Mouse (Mus musculus) ES-E14 (cell line): ENCODE measurements around the gene Kxd1. TPM values are rescaled to one million over a fixed set of nuclear protein-coding genes. Genes with fewer than 3 reads are reported as not detected.

Experiments
- DNase-seq: peaks from one replicate; pipeline ENCODE4 v3.0.0-alpha.2; 2013; ENCODE audit warnings: low read depth, low spot score
- H3K27ac ChIP-seq: 2 replicates; pipeline ENCODE4 v1.5.1; 2012; ENCODE audit warnings: low read depth, mild to moderate bottlenecking, low read length, moderate library complexity, mixed read lengths; ENCODE audit not compliant: poor library complexity, insufficient read depth, severe bottlenecking
- H3K36me3 ChIP-seq: 2 replicates; pipeline ENCODE4 v1.6.1; 2012; ENCODE audit warnings: mild to moderate bottlenecking, low read length, moderate library complexity, mixed read lengths; ENCODE audit not compliant: control insufficient read depth, poor library complexity, insufficient read depth, severe bottlenecking
- H3K4me1 ChIP-seq, 2 experiments: fragments of 150-350 bp in 1 of 2; sonication (generic) in 1 of 2; 2 replicates each; pipeline ENCODE4 v1.6.1; 2012; ENCODE audit warnings: low read length in 2 of 2, mild to moderate bottlenecking in 1 of 2, mixed read lengths in 1 of 2; ENCODE audit not compliant: control insufficient read depth in 2 of 2, insufficient read depth in 2 of 2, poor library complexity in 1 of 2
- H3K4me3 ChIP-seq, 2 experiments: fragments of 150-350 bp in 1 of 2; sonication (generic) in 1 of 2; 2 replicates each; pipeline ENCODE4 v1.5.1; 2012; ENCODE audit warnings: low read length in 2 of 2, low read depth in 1 of 2, mild to moderate bottlenecking in 1 of 2, mixed read lengths in 1 of 2; ENCODE audit not compliant: insufficient read depth in 1 of 2, poor library complexity in 1 of 2, severe bottlenecking in 1 of 2
- H3K9ac ChIP-seq: 2 replicates; pipeline ENCODE4 v1.6.1; 2012; ENCODE audit warnings: low read depth, mild to moderate bottlenecking, low read length, mixed read lengths; ENCODE audit not compliant: poor library complexity, insufficient read depth, severe bottlenecking
- H3K9me3 ChIP-seq: fragments of 150-350 bp; sonication (generic); 2 replicates; pipeline ENCODE4 v1.6.1; 2012; ENCODE audit warnings: low read depth, mild to moderate bottlenecking, low read length; ENCODE audit not compliant: control insufficient read depth, insufficient read depth
- CHD2 ChIP-seq: IDR thresholded peaks from 2 replicates; pipeline ENCODE4 v1.6.1; 2014; ENCODE audit warnings: mild to moderate bottlenecking, low read depth, low read length, inconsistent platforms
- HCFC1 ChIP-seq: IDR thresholded peaks from 2 replicates; pipeline ENCODE4 v1.6.1; 2012; ENCODE audit warnings: low read length, inconsistent platforms, borderline replicate concordance; ENCODE audit not compliant: insufficient read depth
- MAFK ChIP-seq: IDR thresholded peaks from 2 replicates; pipeline ENCODE4 v1.6.1; 2014; ENCODE audit warnings: mild to moderate bottlenecking, low read depth, low read length, inconsistent platforms; ENCODE audit not compliant: insufficient read depth
- ZC3H11A ChIP-seq: IDR thresholded peaks from 2 replicates; pipeline ENCODE4 v1.6.1; 2012; ENCODE audit warnings: low read depth, mild to moderate bottlenecking, inconsistent platforms, low read length, borderline replicate concordance
- ZNF384 ChIP-seq: IDR thresholded peaks from 2 replicates; pipeline ENCODE4 v1.6.1; 2012; ENCODE audit warnings: low read depth, low read length, inconsistent platforms
- in situ Hi-C, 2 experiments: fragments of 600-800 bp; cut with MboI; formaldehyde crosslinking; loops; one replicate each; pipeline ENCODE4 v1.15.1; 2025; ENCODE audit warnings: low sequenced_read_pairs in 2 of 2, inconsistent platforms in 1 of 2; ENCODE audit not compliant: unreplicated experiment in 2 of 2
- total RNA-seq: library from RNA; depleted of rRNA; stranded (reverse); fragments of 300-350 nt; gene quantifications from 2 replicates; pipeline ENCODE4 v1.2.3, GENCODE M21; 2012

The Kxd1 gene
- total RNA-seq, 1 experiment, result 35.3 TPM

GRCm38 (mm10) chr8:70510228-70510915 lies 17.4 kb downstream of the Kxd1 start, which contains the start of gene Uba52:
Uba52 (minus strand) TSS chr8:70510801.
- peaks cover 39% of the 10 kb centered on the region for H3K36me3 ChIP-seq
- in situ Hi-C loops, result no loop called here

DNA sequence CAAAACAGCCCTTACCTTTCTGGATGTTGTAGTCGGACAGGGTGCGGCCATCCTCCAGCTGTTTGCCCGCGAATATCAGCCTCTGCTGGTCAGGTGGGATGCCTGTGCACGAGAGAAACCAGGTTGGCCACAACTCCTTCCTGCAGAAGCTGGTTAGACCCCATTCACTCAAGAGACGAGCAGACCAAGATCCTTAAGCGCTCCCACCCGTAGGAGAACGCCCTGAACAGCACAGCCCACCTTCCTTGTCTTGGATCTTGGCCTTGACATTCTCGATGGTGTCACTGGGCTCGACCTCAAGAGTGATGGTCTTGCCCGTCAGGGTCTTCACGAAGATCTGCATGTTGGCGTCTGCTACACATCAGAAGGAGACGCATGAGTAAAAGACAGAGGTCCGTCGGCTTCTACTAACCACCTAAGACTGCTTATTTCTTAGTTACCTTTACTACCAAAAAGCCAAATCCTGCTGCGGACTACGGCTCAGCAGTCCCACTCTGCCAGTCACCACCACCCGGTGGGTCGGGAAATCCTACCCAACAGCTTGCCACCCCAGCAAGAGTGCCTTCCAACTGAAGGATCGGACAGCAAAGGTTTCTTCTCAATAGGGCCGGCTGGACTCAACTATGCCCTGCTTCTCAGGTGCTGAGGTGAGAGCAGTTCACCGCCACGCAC lies 18.3 kb downstream of the Kxd1 start:
- H3K27ac ChIP-seq, result peak overlapping the region; percentile 85
- in situ Hi-C loops, result no loop called here
- peak overlapping the region; percentile 97 for H3K9ac ChIP-seq
- H3K9me3 ChIP-seq, result no peaks in the 10 kb centered on the region
- no peak for DNase-seq
- peak overlapping the region; percentile 90 to 96 for H3K4me3 ChIP-seq
- H3K36me3 ChIP-seq, result peaks cover 39% of the 10 kb centered on the region
- peaks cover 1 to 5% of the 10 kb centered on the region in 2 experiments; a peak in 2 of 4 replicates for H3K4me1 ChIP-seq
- TF ChIP-seq MAFK (no peak), HCFC1 (no peak), ZC3H11A (no peak), CHD2 (no peak), ZNF384 (no peak)

More at GRCm38 (mm10) chr8:70510228-70510915, 17.4 kb downstream of the Kxd1 start, which contains the start of gene Uba52:
- Histone ChIP-seq H3K27ac (peak within 1 kb of the TSS; percentile 91), H3K4me3 (peak within 1 kb of the TSS; percentile 90 to 96), H3K9ac (peak within 1 kb of the TSS; percentile 98), H3K4me1 (peaks cover 0 to 1% of the 10 kb centered on the region in 2 experiments; a peak in 2 of 4 replicates), H3K9me3 (no peaks in the 10 kb centered on the region)
- DNase-seq, result peak; percentile 89
- TF ChIP-seq ZC3H11A (no peak), HCFC1 (peak; percentile 79)

DNA sequence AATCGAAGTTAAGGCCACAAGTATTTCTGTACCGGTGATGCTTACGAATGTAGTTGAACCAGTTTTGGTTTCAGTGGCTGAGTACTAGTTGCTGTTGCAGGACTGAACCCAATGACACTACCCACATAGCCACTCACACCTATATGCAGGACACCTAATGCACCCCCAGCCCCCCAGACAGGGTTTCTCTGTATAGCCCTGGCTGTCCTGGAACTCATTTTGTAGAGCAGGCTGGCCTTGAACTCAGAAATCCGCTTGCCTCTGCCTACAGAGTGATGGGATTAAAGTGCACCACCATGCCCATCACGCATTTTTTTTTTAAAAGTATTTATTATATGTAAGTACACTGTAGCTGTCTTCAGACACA lies 20.7 kb downstream of the Kxd1 start:
- H3K36me3 ChIP-seq, result peaks cover 30% of the 10 kb centered on the region
- H3K4me3 ChIP-seq, result peak overlapping the region; percentile 26 to 89; a peak in 3 of 4 replicates
- TF ChIP-seq ZC3H11A (no peak), MAFK (no peak), ZNF384 (no peak), HCFC1 (no peak), CHD2 (no peak)
- no peak for DNase-seq
- in situ Hi-C loops, result no loop called here
- H3K9me3 ChIP-seq, result no peaks in the 10 kb centered on the region
- peak overlapping the region; percentile 62; the same call in 1 of the 2 replicates for H3K27ac ChIP-seq
- peaks cover 0 to 11% of the 10 kb centered on the region in 2 experiments; a peak in 1 of 4 replicates for H3K4me1 ChIP-seq
- peak overlapping the region; percentile 42; the same call in 1 of the 2 replicates for H3K9ac ChIP-seq

GRCm38 (mm10) chr8:70506328-70507026 lies 21.3 kb downstream of the Kxd1 start, which contains the start of gene Rex1bd:
Rex1bd (minus strand) TSS chr8:70506752.
- peak; percentile 97 for DNase-seq
- TF ChIP-seq ZNF384 (peak; percentile 98), ZC3H11A (no peak), MAFK (peak; percentile 81), HCFC1 (peak; percentile 53), CHD2 (no peak)
- H3K4me3 ChIP-seq, result peak within 1 kb of the TSS; percentile 89 to 92
- H3K4me1 ChIP-seq, result peaks cover 0 to 11% of the 10 kb centered on the region in 2 experiments; a peak in 1 of 4 replicates
- peak within 1 kb of the TSS; percentile 91 for H3K9ac ChIP-seq
- peak within 1 kb of the TSS; percentile 88 for H3K27ac ChIP-seq
- H3K36me3 ChIP-seq, result peaks cover 30% of the 10 kb centered on the region
- in situ Hi-C loops, result no loop called here
- H3K9me3 ChIP-seq, result no peaks in the 10 kb centered on the region
